Mouse (Mus musculus): Measurements from ENCODE around the gene Minpp1. TPM values are rescaled to one million over a fixed set of nuclear protein-coding genes. Genes with fewer than 3 reads are reported as not detected.

Minpp1 gene
- polyA plus RNA-seq, 1 experiment from 2014 or later: 68.9 TPM

GRCm38 (mm10) chr19:32494611-32495010 lies 9.0 kb downstream of the Minpp1 start:
- DNase-seq (ENCODE audit: low spot score, missing footprints) (no peak), ATAC-seq (ENCODE audit: low FRiP score) (no peak)
- no peaks in the 10 kb centered on the region for H3K4me1 ChIP-seq (ENCODE audit: control insufficient read depth, insufficient read depth, low read length)
- H3K27ac ChIP-seq (ENCODE audit: low read depth, low read length): no peak overlapping the region
- no peaks in the 10 kb centered on the region for H3K9me3 ChIP-seq (ENCODE audit: control insufficient read depth, low read length)
- no peaks in the 10 kb centered on the region for H3K27me3 ChIP-seq (ENCODE audit: control insufficient read depth, insufficient read depth, low read length)
- no peak overlapping the region for H3K4me2 ChIP-seq
- H3K4me3 ChIP-seq (ENCODE audit: low read depth, low read length): no peak overlapping the region
- H3K36me3 ChIP-seq (ENCODE audit: control insufficient read depth, insufficient read depth, low read length): peaks cover 8% of the 10 kb centered on the region; the same call in 1 of the 2 replicates
- 90% methylated on average over 13 of the region's 13 CpGs for WGBS
- H3K9ac ChIP-seq (ENCODE audit: low read length): no peak overlapping the region

- Histone ChIP-seq H3K36me3 (ENCODE audit: control insufficient read depth, insufficient read depth, low read length) (peaks cover 8% of the 10 kb centered on the region; the same call in 1 of the 2 replicates), H3K27ac (ENCODE audit: low read depth, low read length) (no peak overlapping the region), H3K27me3 (ENCODE audit: control insufficient read depth, insufficient read depth, low read length) (no peaks in the 10 kb centered on the region), H3K4me3 (ENCODE audit: low read depth, low read length) (no peak overlapping the region), H3K4me1 (ENCODE audit: control insufficient read depth, insufficient read depth, low read length) (no peaks in the 10 kb centered on the region), H3K9me3 (ENCODE audit: control insufficient read depth, low read length) (no peaks in the 10 kb centered on the region), H3K9ac (ENCODE audit: low read length) (no peak overlapping the region), H3K4me2 (no peak overlapping the region)
- DNase-seq (ENCODE audit: low spot score, missing footprints) (no peak), ATAC-seq (ENCODE audit: low FRiP score) (no peak)
- 95% methylated on average over 11 of the region's 11 CpGs for WGBS
Observed at GRCm38 (mm10) chr19:32495034-32495433, 9.5 kb downstream of the Minpp1 start.

- WGBS: 96% methylated on average over 6 of the region's 6 CpGs
Observed at GRCm38 (mm10) chr19:32497411-32497810, 11.8 kb downstream of the Minpp1 start.

GRCm38 (mm10) chr19:32498002-32498401 lies 12.4 kb downstream of the Minpp1 start:
- ATAC-seq (ENCODE audit: low FRiP score) (no peak), DNase-seq (ENCODE audit: low spot score, missing footprints) (no peak)
- no peak overlapping the region for H3K9ac ChIP-seq (ENCODE audit: low read length)
- H3K36me3 ChIP-seq (ENCODE audit: control insufficient read depth, insufficient read depth, low read length): peaks cover 4% of the 10 kb centered on the region; the same call in 1 of the 2 replicates
- H3K4me3 ChIP-seq (ENCODE audit: low read depth, low read length): no peak overlapping the region
- H3K9me3 ChIP-seq (ENCODE audit: control insufficient read depth, low read length): no peaks in the 10 kb centered on the region
- WGBS: 94% methylated on average over 5 of the region's 5 CpGs
- H3K4me1 ChIP-seq (ENCODE audit: control insufficient read depth, insufficient read depth, low read length): no peaks in the 10 kb centered on the region
- H3K27ac ChIP-seq (ENCODE audit: low read depth, low read length): no peak overlapping the region
- H3K27me3 ChIP-seq (ENCODE audit: control insufficient read depth, insufficient read depth, low read length): no peaks in the 10 kb centered on the region
- no peak overlapping the region for H3K4me2 ChIP-seq

More at GRCm38 (mm10) chr19:32497411-32497810, 11.8 kb downstream of the Minpp1 start:
- H3K4me2 ChIP-seq: no peak overlapping the region
- ATAC-seq (ENCODE audit: low FRiP score): no peak
- H3K4me1 ChIP-seq (ENCODE audit: control insufficient read depth, insufficient read depth, low read length): no peaks in the 10 kb centered on the region
- DNase-seq (ENCODE audit: low spot score, missing footprints): no peak
- no peak overlapping the region for H3K27ac ChIP-seq (ENCODE audit: low read depth, low read length)
- no peak overlapping the region for H3K4me3 ChIP-seq (ENCODE audit: low read depth, low read length)
- H3K9me3 ChIP-seq (ENCODE audit: control insufficient read depth, low read length): no peaks in the 10 kb centered on the region
- H3K27me3 ChIP-seq (ENCODE audit: control insufficient read depth, insufficient read depth, low read length): no peaks in the 10 kb centered on the region
- H3K36me3 ChIP-seq (ENCODE audit: control insufficient read depth, insufficient read depth, low read length): peaks cover 4% of the 10 kb centered on the region; the same call in 1 of the 2 replicates
- H3K9ac ChIP-seq (ENCODE audit: low read length): no peak overlapping the region

- Histone ChIP-seq H3K4me3 (ENCODE audit: low read depth, low read length) (no peak overlapping the region), H3K27ac (ENCODE audit: low read depth, low read length) (no peak overlapping the region), H3K4me2 (no peak overlapping the region), H3K9me3 (ENCODE audit: control insufficient read depth, low read length) (no peaks in the 10 kb centered on the region), H3K27me3 (ENCODE audit: control insufficient read depth, insufficient read depth, low read length) (no peaks in the 10 kb centered on the region), H3K36me3 (ENCODE audit: control insufficient read depth, insufficient read depth, low read length) (peaks cover 4% of the 10 kb centered on the region; the same call in 1 of the 2 replicates), H3K9ac (ENCODE audit: low read length) (no peak overlapping the region), H3K4me1 (ENCODE audit: control insufficient read depth, insufficient read depth, low read length) (no peaks in the 10 kb centered on the region)
- WGBS: 90% methylated on average over 6 of the region's 6 CpGs
- DNase-seq (ENCODE audit: low spot score, missing footprints): peak; percentile 81
- no peak for ATAC-seq (ENCODE audit: low FRiP score)
Observed at GRCm38 (mm10) chr19:32501414-32501813, 15.8 kb downstream of the Minpp1 start.

- no peaks in the 10 kb centered on the region for H3K4me1 ChIP-seq (ENCODE audit: control insufficient read depth, insufficient read depth, low read length)
- no peak overlapping the region for H3K9ac ChIP-seq (ENCODE audit: low read length)
- no peak overlapping the region for H3K27ac ChIP-seq (ENCODE audit: low read depth, low read length)
- peaks cover 4% of the 10 kb centered on the region for H3K36me3 ChIP-seq (ENCODE audit: control insufficient read depth, insufficient read depth, low read length)
- WGBS: 87% methylated on average over 8 of the region's 8 CpGs
- H3K4me3 ChIP-seq (ENCODE audit: low read depth, low read length): no peak overlapping the region
- no peaks in the 10 kb centered on the region for H3K9me3 ChIP-seq (ENCODE audit: control insufficient read depth, low read length)
- no peak overlapping the region for H3K4me2 ChIP-seq
- DNase-seq (ENCODE audit: low spot score, missing footprints): peak; percentile 21
- H3K27me3 ChIP-seq (ENCODE audit: control insufficient read depth, insufficient read depth, low read length): no peaks in the 10 kb centered on the region
- no peak for ATAC-seq (ENCODE audit: low FRiP score)
Observed at GRCm38 (mm10) chr19:32506081-32506480, 20.5 kb downstream of the Minpp1 start.

- H3K4me2 ChIP-seq: no peak overlapping the region
Observed at GRCm38 (mm10) chr19:32506514-32506913, 20.9 kb downstream of the Minpp1 start.

GRCm38 (mm10) chr19:32507100-32507499 lies 21.5 kb downstream of the Minpp1 start:
- H3K4me1 ChIP-seq (ENCODE audit: control insufficient read depth, insufficient read depth, low read length): no peaks in the 10 kb centered on the region
- H3K27ac ChIP-seq (ENCODE audit: low read depth, low read length): no peak overlapping the region
- WGBS: 92% methylated on average over 6 of the region's 6 CpGs
- ATAC-seq (ENCODE audit: low FRiP score) (no peak), DNase-seq (ENCODE audit: low spot score, missing footprints) (peak; percentile 17)
- no peaks in the 10 kb centered on the region for H3K27me3 ChIP-seq (ENCODE audit: control insufficient read depth, insufficient read depth, low read length)
- H3K9ac ChIP-seq (ENCODE audit: low read length): no peak overlapping the region
- no peak overlapping the region for H3K4me3 ChIP-seq (ENCODE audit: low read depth, low read length)
- H3K4me2 ChIP-seq: no peak overlapping the region
- peaks cover 3% of the 10 kb centered on the region for H3K9me3 ChIP-seq (ENCODE audit: control insufficient read depth, low read length)
- H3K36me3 ChIP-seq (ENCODE audit: control insufficient read depth, insufficient read depth, low read length): peaks cover 8% of the 10 kb centered on the region

More at GRCm38 (mm10) chr19:32506514-32506913, 20.9 kb downstream of the Minpp1 start:
- DNase-seq (ENCODE audit: low spot score, missing footprints) (peak; percentile 26), ATAC-seq (ENCODE audit: low FRiP score) (no peak)
- WGBS: 95% methylated on average over 5 of the region's 5 CpGs
- no peaks in the 10 kb centered on the region for H3K9me3 ChIP-seq (ENCODE audit: control insufficient read depth, low read length)
- H3K27me3 ChIP-seq (ENCODE audit: control insufficient read depth, insufficient read depth, low read length): no peaks in the 10 kb centered on the region
- no peak overlapping the region for H3K9ac ChIP-seq (ENCODE audit: low read length)
- H3K4me3 ChIP-seq (ENCODE audit: low read depth, low read length): no peak overlapping the region
- peaks cover 6% of the 10 kb centered on the region for H3K36me3 ChIP-seq (ENCODE audit: control insufficient read depth, insufficient read depth, low read length)
- no peak overlapping the region for H3K27ac ChIP-seq (ENCODE audit: low read depth, low read length)
- H3K4me1 ChIP-seq (ENCODE audit: control insufficient read depth, insufficient read depth, low read length): no peaks in the 10 kb centered on the region

GRCm38 (mm10) chr19:32507526-32507925 lies 22.0 kb downstream of the Minpp1 start:
- Histone ChIP-seq H3K9me3 (ENCODE audit: control insufficient read depth, low read length) (peaks cover 4% of the 10 kb centered on the region), H3K4me2 (no peak overlapping the region), H3K4me3 (ENCODE audit: low read depth, low read length) (no peak overlapping the region), H3K36me3 (ENCODE audit: control insufficient read depth, insufficient read depth, low read length) (peaks cover 8% of the 10 kb centered on the region), H3K27me3 (ENCODE audit: control insufficient read depth, insufficient read depth, low read length) (no peaks in the 10 kb centered on the region), H3K27ac (ENCODE audit: low read depth, low read length) (no peak overlapping the region), H3K9ac (ENCODE audit: low read length) (no peak overlapping the region), H3K4me1 (ENCODE audit: control insufficient read depth, insufficient read depth, low read length) (no peaks in the 10 kb centered on the region)
- DNase-seq (ENCODE audit: low spot score, missing footprints) (peak; percentile 39), ATAC-seq (ENCODE audit: low FRiP score) (no peak)
- WGBS: 93% methylated on average over 9 of the region's 9 CpGs

All from midbrain, embryonic 11.5 days (tissue).